Mouse (Mus musculus): ENCODE measurements at regions not wholly inside any gene's neighbourhood (a gene's known extent, or its start where the extent isn't known, plus 50 kb on each side); places are given as distances from the start of the nearest gene placed in this dataset.

GRCm38 (mm10) chr1:184127321-184127720, 93.2 kb upstream of the 1700056E22Rik start:
- DNase-seq (ENCODE audit: low spot score) = no peak

- no peak for DNase-seq (ENCODE audit: low spot score)
These were observed 92.8 kb upstream of the 1700056E22Rik start for GRCm38 (mm10) chr1:184126909-184127308.
